Mouse (Mus musculus) spleen, embryonic (tissue): ENCODE measurements around the gene Gprin3.

Experiments used
- CTCF ChIA-PET: fragments of 350-600 bp; sonication (Branson Sonifier 250); formaldehyde crosslinking; loops from one replicate; lab custom pipeline; 2022; lab: Charles Lee

Gprin3 gene

DNA sequence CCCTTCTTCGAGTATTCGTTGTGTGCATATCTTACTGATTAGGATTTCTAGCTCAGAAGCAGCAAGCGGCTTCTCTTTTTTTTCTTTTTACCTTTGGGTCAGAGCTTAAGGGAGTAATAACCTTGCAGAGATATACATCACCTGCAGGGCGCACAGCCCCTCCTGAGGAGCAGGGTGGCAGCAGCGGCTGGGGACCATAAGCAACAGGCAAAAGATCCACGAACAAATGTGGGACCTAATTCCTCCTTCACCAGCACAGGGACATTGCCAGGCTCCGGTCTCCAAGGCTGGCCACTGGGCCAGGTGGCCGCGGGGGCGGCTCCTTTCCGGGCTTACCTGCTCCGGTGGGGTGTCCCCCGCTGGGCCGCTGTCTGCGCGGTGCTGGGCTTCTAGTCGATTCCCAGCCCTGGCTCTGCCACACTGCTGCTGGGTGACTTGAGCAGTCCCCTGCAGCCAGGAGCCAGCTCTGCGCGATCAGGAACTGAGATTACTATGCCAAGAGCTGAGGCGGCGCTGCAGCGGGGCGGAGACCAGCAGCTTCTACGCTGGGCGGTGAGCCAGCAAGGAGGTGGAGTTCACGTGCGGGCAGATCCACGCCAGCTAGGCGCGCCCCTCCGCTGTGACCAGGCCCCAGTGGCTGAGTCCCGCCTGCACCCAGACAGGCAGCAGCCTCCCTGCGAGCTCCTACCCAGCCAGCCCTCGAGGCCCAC is at the start of gene Gprin3:
TSS of gene Gprin3 (minus strand) at position 471 of the 710 bp plus-strand sequence.
- CTCF ChIA-PET, result no interaction called here

DNA sequence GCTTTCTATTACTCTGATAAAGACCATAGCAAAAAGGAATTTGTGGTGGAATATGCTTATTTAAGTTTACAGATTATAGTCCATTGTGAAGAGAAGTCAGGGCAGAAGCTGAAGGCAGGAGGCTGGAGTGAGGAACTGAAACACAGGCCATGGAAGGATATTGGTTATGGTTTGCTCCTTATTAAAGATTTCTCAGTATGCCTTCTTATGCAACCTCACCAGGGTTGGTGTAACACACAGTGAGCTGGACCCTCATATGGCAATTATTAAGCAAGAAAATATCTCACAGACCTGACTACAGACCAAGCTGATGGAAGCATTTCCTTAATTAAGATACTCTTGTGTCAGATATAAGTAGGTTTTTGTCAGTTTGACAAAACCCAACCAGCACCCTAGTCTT is 32.8 kb upstream of the Gprin3 start:
- CTCF ChIA-PET, result interaction anchor here (0.8 kb wide), 1 partner anchor 1099 kb away, joined by 20 read pairs; no protein-coding TSS in a partner anchor

DNA sequence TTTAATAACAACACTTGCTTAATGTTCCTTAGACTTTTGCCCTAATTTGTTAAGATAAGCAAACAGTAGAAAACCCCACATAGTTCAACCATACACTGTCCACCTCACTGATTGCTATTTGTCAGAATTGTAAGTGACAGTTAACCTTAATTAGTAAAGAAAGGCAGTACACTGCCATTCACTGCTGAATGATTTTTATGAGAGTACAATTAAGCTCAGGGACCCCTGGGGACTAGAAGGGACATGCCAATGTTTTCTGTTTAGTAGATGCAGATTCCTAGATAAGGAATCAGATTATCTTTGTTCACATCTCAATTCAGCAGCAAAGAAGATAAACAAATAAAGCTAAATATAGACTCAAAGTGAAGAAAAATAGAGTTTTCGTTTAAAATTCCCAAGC is 30.0 kb upstream of the Gprin3 start:
- CTCF ChIA-PET, result no interaction called here

DNA sequence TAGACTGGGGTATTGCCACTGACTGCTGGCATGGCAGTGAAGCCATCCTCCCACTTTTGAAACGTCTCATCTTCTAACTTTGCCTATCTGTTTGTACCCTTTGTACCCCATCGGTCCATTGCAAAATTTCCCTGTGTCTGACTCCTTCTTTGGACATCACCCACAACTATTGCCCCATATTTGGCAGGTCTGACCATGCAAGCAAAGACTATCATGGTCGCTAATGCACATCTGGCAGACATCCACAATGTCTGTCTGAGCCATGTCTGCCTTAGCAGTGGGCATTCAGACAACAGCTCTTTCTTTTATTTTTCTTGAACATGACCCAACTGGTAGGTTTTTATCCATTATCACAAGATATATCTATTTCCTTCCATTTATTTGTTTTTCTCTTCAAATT is 25.3 kb upstream of the Gprin3 start:
- CTCF ChIA-PET, result no interaction called here

DNA sequence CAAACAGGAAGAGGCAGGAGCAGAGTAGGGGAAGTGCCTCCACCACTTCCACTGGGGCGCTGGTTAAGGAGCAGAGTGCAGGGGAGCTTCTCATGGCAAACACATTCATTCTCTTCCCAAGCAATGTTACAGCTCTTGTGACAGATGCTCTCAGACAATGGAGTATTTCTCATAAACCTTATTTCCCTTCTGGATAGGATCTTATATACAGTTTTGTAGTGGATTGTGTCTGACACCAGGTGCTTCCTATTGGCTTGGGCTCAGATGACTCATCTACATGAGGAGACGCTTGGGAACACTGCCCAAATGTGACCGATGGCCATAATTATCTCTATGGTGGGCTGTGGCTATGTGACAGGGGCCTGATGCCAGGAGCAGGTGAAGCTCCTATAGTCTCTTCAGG is 19.0 kb upstream of the Gprin3 start:
- CTCF ChIA-PET, result no interaction called here

DNA sequence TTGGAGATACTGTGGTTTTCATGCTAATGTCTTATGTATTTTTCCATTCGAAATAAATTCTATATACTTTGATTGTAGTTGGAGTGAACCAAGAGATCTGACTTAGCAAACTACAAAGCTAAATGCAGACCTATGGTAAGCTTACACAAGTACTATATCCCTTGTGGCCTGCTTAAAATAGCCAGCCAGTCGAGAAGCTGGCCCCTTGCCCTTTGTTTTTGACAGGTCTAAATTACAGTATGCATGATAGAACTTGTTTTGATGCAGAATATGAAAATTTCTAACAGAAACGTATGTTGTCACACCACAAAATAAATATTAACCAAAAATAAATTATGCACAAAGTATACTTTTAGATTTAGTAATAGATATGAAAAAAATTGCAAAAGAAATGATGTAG is 9.8 kb upstream of the Gprin3 start:
- CTCF ChIA-PET, result no interaction called here

DNA sequence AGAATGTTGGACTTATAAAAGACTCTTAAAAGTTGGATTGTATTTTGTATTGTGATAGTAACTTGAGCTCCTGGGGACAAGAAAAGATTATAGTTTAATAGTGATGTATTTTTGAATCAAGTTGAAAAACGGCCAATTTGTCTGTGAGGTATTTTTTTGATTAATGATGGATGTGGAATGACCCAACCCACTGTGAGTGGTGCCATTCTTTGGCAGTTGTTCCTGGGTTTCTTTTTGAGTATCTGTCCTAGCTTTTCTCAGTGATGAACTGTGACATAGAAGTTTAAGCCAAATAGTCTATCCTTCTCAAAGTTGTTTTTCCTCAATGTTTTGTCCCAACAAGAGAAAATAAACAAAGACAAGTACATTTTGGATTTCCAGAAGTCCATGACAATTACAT is 7.0 kb upstream of the Gprin3 start:
- CTCF ChIA-PET, result no interaction called here

DNA sequence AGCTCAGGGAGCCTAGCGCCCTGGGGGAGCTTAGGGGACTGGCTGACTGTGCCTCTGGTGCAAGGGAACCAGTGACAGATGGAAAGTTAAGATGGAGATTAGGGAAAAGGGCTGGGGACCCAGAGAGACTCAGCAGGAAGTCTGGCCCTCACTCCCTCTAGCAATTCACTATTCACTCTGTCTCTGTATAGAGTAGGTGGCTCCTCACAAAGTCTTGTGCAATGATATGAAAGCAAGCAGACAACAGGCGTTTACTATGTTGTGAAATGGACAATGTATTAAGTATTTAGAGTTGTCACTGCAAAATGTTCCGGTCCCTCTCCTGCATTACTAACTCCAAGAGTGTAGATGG is 416 bp upstream of the Gprin3 start:
- CTCF ChIA-PET, result no interaction called here

DNA sequence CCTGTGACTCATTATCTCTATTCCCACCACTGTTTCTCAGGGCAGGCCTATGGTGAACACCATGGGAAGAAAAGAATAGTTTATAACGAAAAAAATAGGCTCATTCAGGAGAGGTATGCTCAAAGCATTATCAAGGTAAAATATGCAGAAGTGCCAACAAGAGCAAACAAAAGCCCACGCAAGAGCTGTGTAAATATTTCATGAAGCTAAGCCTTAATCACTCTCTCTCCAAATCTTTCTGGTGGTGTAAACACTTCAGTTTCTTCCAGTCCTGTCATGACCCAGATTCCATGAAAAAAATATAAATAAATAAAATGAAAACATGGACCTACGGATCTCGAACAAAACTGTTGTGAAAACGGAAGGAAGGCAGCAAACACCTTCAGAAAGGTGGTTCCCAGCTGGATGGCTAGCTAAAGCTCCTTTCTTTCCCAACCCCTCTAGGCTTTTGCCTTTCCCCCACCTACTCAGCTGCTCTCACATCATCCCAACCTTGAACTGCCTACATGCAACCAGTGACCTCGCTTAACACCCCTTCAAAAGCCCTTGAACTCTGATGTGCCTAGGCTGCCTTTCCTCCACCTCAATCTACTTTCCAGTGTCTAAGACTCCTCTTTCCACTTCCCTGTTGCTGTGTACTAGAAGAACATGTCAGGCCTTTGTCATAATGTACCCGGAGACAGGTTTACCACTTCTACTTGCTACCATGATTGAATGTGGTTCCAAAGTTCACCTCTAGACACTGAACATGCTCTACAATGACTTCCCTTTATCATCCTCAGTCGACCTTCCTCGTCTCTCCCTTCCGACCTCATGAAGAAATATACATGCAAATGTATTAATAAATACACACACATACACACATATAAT is 988 bp downstream of the Gprin3 start:
- CTCF ChIA-PET, result no interaction called here

DNA sequence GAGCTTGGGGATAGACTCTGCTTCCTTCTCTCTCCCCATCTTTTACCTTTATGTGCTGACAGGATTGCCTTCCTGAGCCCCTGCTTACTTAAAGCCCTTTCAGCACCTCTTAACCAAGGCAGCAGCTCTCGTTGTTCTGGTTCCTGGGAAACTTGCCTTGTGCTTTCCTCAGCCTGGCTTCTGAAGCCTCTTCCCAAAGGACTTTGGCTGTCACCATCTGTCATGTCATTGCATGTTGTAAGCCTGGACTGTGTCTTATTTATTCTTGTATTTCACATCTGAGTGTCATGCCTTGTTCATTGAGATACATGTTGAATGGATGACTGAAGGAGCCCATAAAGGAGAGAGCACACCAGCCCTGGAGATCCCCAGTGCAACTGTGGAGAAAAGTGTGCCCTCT is 2.3 kb downstream of the Gprin3 start:
- CTCF ChIA-PET, result no interaction called here

DNA sequence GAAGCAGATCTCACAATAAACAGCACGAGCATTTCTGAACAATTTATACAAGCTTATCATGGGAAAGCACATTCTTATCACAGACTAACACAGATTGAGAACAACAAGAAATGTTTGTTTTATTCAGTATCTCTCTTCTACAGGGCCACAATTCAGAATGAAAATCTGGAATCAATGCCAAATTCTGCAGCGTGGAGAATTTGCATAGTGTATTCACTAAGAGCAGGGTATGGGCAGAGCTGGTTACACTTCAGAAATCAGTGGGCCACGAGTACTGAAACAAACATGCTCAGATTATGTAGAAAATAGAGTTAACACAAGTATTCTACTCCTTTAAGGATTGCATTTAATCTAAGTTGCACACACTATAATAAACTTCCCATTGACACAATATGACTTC is 6.8 kb downstream of the Gprin3 start:
- CTCF ChIA-PET, result no interaction called here

DNA sequence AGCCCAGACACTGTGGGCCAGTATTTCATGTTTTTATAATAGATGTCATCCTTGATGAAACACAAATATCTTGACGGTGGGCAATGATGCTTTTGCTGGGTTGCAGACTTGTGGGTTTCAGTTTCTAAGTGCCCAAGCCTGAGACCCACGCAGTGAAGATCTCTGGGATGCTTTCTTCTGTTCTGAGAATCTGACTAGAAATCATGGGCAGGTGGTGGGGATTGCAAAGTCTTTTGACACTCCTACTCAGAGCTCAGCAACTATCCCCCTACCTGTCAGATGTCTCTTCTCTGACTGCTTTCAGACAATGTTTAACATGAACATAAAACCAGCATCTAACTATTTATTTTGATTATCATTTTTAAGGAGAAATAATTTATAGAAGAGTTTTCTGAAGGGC is 7.4 kb downstream of the Gprin3 start:
- CTCF ChIA-PET, result no interaction called here

DNA sequence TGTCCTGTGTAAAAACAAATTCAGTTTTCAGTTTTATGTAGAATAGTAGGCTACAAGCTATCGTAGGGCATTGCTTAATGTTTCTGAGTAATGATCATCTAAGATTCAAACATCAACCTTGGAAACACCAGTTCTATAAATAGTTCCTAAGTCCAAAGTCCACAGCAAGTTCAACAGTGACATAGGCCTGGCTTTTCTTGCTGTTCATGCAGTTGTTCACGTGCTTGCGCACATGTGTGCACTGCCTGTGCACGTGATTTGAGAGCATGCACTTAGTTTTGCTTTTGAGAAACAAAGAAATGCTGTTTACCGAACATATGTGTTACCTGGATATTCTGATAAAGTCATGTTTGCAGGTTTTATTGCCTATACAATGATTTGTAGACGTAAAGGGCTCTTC is 11.3 kb downstream of the Gprin3 start:
- CTCF ChIA-PET, result no interaction called here

DNA sequence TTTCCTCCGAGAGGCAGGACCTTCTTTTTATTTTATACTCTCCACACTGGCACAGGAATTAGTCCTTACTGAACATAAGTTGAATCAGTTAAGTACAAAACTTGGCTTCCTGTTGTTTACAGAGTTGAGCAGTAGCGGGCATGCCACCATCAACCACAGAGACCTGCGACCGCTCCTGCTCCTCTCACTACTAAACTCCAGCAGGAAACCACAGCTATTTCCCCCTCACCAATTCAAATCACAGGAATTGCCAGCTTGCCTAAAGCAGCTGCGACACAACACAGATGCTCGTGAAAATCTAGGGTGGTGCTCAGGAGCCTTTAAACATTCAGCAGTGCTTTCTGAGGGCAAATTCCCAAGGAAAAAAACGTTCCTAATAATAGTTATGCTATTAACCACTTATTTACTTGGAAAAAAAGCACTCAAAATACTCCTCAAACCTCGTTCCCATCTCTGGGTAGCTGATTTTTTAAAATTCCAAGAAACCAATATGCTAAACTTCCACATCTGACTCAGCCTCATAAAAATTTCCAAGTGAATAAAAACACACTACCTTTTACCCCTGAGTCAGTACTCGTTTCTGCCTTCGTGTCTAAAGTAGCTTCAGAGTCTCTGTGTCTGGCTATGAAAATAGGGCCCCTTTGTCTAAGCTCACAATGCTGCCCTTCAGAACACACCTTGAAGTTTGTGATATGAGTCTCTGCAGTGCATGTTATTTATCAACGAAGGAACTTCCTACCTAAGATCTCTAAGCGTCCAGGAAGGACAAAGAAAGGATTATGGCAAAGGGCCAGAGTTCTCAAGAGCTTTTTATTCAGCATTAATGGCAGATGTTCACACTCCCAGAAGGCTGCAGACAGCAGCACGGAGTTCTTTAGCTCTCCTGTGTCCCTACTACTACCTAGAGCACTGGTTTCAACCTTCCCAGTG is 13.4 kb downstream of the Gprin3 start:
- CTCF ChIA-PET, result no interaction called here

DNA sequence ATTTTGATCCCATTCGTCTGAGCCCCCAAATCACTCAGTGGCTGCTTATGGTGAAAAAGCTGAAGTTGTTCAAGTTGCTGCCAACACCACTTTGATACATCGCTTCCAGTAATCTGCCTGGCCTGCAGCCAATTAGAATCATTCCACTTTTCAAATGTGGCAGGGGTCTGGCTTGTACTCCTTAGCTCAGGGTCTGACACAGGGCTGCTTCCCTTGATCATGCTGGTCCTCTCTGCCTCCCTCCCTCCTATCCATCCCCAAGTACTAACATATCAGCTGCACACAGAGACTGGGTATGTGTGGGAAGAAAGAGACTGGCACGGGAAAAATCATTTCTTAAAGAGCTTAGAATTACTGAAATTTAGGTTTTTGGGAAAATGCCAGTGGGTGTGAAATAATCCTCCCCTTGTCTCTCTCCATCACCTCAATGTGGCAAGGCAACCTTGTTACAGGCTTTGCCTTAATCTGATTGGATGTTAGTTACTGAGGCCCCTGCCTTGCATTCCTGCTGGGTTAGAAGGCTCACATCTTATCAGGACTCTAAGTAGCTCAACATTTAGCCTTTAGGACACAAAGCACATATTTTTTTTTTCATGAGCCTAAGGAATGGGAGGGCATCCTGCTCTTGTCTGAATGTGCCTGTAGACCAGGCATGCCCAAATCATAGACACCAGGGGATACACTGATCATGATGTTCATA is 16.9 kb downstream of the Gprin3 start:
- CTCF ChIA-PET, result no interaction called here

DNA sequence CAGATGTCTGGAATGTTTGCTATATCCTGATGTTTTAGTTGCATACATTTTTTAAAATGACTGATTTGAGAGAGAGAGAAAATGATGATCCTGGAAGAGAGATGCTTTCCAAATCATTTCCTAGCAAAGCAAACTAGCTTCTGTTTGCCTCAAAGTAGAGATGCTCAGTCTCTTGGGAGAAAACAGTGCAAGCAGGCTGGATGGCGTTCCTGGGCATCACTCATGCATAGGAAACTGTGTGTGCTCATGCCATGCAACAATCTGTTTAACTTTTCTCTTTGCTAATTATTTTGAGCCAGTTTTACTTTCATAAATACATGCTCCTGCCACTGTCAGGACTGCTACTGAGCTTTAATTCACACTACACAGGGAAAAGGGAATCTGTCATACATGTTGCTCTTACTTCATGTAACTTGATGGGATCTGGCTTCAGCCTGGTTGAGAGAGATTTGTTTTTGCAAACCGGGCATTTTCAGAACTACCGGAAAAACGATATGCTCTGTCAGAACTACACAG is 18.6 kb downstream of the Gprin3 start:
- CTCF ChIA-PET, result no interaction called here

DNA sequence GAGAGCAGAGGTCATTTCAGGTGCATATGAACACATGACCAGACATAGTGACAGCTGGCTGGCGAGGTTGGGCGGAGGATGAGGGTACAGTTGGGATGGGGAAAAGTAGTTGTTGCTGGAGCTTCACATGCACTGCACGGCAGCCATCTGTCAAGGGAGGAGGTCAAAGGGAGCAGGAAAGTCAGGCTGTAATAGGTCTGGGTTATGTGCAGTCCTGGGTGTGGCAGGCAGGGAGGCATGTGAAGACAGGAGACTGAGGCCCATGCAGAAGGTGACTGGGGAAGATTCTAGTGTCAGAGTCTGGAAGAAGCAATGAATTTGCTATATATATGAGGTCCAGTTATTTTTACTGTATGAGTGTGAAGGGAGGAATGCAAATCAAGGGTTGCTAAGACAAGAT is 35.9 kb downstream of the Gprin3 start:
- CTCF ChIA-PET, result no interaction called here

DNA sequence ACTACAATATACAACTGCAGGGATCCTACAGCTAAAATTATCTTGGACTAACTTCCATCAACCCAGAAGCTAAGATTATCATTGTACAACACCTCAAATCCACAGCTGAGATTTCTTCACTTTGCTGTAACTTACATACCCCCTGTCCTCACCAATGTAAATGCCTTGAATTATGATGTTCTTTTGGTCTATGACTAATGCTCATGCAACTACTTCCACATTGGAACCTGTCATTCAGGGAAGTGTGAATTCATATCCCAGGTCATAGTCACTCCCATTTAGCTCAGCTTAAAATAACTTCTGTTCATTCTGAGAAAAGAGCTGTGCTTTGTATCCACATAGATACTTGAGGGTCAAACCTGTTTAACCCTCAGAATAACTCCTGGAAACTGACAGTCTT is 60.8 kb downstream of the Gprin3 start:
- CTCF ChIA-PET, result no interaction called here

DNA sequence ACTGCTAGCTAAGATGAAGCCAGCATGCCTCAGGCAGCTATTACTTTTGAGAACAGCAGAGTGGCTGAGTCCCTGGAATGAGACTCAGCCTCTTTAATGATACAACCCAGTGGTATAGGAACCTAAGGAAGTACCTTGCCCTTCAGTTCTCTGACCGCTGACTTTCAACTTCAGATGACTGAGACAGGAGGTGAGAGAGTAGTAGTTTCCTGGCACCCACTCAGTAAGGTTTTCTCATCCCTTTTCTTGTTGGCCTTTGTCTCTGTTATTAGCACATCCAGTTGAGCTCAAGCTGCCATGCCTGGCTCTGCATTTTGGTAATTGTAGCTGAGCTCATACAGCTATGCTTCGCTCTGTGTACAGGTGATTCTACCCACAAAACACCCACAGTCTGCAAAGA is 62.8 kb downstream of the Gprin3 start:
- CTCF ChIA-PET, result no interaction called here

DNA sequence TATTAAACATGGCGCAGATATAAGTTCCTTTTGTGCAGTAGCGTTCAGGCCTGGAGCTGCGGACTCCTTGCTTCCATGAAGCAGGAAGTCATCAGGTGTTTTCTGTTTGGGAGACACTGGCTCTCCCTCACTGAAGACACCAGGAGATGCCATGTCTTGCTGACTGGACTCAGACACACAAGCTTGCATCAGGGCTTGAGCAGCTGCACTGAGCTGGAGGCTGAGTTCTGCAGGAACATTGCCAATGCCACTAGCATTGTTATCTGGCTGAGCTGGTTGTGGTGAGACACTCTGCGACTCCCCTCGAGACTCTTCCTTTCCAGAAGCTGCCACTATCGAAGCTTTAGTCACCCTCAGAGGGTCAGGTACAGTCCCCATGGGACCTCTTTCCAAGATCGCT is 71.2 kb downstream of the Gprin3 start:
- CTCF ChIA-PET, result no interaction called here

DNA sequence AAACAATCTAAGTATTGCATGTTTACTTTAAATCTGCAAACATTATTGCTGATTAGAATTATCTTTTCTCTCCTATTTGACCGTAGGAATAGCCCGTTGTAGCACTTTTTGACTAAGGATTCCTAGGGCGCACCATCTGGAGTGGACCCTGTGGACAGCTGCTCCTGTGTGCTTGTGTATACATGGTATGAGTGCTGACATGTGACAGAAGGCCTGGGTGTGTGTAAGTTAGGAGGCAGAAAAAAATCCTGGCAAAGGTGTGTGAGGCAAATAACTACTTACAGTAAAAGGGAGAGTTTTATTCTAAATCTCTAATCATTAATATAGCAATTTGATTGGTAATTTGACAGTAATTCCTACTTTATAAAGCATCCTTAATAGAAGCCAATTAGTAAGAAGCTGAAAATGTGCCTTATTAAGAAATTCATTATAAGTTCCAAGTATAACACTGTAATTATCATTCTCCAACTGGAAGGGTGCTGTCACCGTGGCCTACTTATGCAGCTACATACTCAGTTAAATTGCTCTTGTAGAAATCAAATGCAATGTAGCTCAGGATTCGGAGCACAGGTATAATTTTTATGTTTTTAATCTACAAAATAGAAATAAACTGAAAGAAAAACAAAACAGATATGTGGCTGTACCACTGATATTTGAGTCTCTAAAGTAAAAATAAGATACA is 74.8 kb downstream of the Gprin3 start:
- CTCF ChIA-PET, result no interaction called here
